Mouse (Mus musculus): ENCODE results near the gene R3hdml. TPM values are rescaled to one million over a fixed set of nuclear protein-coding genes. Genes with fewer than 3 reads are reported as not detected.

The R3hdml gene
- polyA plus RNA-seq, 1 experiment from 2014 or later: not detected

DNA sequence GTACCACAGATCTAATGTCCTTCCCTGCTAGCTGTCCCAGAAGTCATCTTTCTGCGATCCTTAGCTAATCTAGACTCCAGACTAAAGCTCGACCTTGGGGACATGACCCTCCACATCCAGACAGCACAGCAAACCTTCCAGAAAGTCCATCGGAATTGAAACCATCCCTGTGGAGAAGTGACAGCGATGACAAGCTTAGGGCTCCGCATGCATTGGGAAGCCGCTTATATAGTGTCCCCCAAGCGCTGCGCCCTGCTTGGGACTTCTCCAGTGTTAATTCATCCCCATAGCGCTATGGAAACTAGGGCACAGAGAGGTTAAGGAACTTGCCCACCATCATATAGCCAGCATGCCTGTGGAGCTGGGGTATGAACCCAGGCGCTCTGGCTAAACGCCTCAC lies 29.3 kb upstream of the R3hdml start:
- Histone ChIP-seq H3K4me3 (no peak overlapping the region), H3K9me3 (replicated peaks) (no peaks in the 10 kb centered on the region), H3K36me3 (peaks cover 5% of the 10 kb centered on the region), H3K27me3 (ENCODE audit: low read depth, poor library complexity, severe bottlenecking) (peaks cover 24% of the 10 kb centered on the region), H3K4me1 (no peaks in the 10 kb centered on the region), H3K27ac (no peak overlapping the region)
- no peak for DNase-seq (ENCODE audit: low spot score)
- 74% methylated on average over 11 of the region's 11 CpGs for WGBS

DNA sequence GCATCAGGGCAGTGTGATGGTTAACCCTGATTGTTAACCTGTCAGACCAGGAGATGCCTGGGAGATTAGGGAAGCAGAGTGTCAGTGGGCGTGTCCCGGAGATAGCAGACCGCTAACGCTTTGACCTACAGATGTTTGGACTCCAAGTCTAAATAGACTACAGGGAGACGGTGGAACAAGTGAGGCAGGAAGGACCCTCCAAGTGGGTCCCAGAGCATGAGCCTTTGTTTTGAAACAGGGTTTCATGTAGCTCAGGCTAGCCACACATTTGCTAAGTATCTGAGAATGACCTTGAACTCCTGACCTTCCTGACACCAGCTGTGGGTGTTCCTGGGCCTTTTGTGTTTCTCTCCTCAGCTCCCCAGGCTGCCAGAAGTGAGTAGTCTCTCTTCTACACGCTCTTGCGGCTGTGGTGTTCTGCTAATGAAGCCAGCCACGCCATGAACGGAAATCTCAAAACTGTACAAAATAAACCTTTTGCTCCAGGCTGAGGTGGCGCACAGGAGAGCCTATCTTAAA lies 28.8 kb upstream of the R3hdml start:
- no peak overlapping the region for H3K27ac ChIP-seq

DNA sequence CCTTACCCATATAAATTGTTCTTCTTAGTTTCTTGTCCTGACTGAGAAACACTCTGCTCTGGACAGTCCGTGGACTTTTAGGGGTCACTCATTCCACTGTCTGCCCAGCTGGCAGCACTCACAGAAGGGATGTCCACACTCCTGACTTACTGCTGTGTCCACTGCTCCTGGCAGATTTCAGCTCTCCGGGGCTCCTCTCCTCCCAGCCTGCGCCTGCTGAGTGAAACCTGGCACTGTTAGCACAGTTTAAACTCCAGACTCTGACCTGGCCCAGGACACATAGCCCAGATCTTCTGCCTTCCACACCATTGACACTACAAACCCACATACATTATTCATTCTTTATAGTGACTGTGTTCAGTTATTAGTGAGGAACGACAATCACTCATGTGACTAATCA lies 28.1 kb upstream of the R3hdml start:
- Histone ChIP-seq H3K4me3 (no peak overlapping the region), H3K36me3 (peaks cover 15% of the 10 kb centered on the region), H3K4me1 (no peaks in the 10 kb centered on the region), H3K27ac (no peak overlapping the region), H3K9me3 (replicated peaks) (no peaks in the 10 kb centered on the region), H3K27me3 (ENCODE audit: low read depth, poor library complexity, severe bottlenecking) (peaks cover 12% of the 10 kb centered on the region)
- WGBS: 79% methylated on average over 4 of the region's 4 CpGs
- DNase-seq (ENCODE audit: low spot score): no peak

More for the DNA sequence above, 28.8 kb upstream of the R3hdml start:
- Histone ChIP-seq H3K4me1 (no peaks in the 10 kb centered on the region), H3K36me3 (peaks cover 8% of the 10 kb centered on the region), H3K9me3 (replicated peaks) (no peaks in the 10 kb centered on the region), H3K27me3 (ENCODE audit: low read depth, poor library complexity, severe bottlenecking) (peaks cover 18% of the 10 kb centered on the region), H3K4me3 (no peak overlapping the region)
- 57% methylated on average over 10 of the region's 10 CpGs for WGBS
- DNase-seq (ENCODE audit: low spot score): no peak

DNA sequence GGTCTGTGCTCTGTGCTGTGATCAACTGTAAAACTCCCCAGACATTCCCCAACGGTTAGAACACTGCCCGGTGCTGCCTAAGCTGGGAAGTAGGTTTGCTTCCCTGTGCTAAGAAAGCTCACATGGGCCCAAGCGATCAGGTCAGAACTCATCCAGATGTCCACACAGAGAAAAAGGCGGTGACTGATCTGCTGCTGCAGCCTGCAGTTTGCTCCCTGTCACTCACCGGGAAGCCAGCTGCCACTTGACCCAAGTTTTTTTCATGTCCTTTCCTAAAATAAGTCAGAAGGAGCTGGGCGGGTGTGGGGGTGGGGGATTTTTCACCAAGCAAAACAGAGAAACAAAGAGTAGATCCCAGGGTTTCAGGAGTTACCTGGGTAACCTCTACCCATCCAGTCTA lies 27.6 kb upstream of the R3hdml start:
- Histone ChIP-seq H3K9me3 (replicated peaks) (no peaks in the 10 kb centered on the region), H3K27me3 (ENCODE audit: low read depth, poor library complexity, severe bottlenecking) (peaks cover 6% of the 10 kb centered on the region; the same call in 1 of the 2 replicates), H3K36me3 (peaks cover 21% of the 10 kb centered on the region), H3K4me1 (no peaks in the 10 kb centered on the region), H3K27ac (no peak overlapping the region), H3K4me3 (no peak overlapping the region)
- WGBS: 73% methylated on average over 6 of the region's 6 CpGs
- no peak for DNase-seq (ENCODE audit: low spot score)

DNA sequence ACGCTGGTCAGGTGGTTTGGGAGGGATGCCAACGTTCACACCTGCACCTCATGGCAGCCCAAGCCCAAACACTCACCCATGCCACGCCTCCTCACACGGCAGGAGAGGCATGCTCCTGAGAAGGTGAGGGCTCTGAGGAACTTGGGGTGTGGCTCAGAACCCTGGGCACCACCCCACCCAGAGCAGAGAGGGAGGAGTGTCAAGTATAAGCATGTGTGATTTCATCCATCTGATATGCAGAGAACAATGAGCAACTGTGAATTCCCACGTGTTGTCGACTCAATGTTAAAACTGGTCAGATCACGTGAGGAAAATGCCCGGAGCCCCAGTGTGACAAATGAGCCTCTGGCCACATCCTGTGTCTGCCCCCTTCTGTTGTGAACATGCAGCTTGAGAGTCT lies 25.3 kb upstream of the R3hdml start:
- H3K4me3 ChIP-seq: no peak overlapping the region
- DNase-seq (ENCODE audit: low spot score): no peak
- peaks cover 23% of the 10 kb centered on the region for H3K36me3 ChIP-seq
- H3K4me1 ChIP-seq: peaks cover 7% of the 10 kb centered on the region
- no peaks in the 10 kb centered on the region for H3K27me3 ChIP-seq (ENCODE audit: low read depth, poor library complexity, severe bottlenecking)
- no peak overlapping the region for H3K27ac ChIP-seq
- WGBS: 75% methylated on average over 8 of the region's 8 CpGs
- H3K9me3 ChIP-seq (replicated peaks): no peaks in the 10 kb centered on the region

DNA sequence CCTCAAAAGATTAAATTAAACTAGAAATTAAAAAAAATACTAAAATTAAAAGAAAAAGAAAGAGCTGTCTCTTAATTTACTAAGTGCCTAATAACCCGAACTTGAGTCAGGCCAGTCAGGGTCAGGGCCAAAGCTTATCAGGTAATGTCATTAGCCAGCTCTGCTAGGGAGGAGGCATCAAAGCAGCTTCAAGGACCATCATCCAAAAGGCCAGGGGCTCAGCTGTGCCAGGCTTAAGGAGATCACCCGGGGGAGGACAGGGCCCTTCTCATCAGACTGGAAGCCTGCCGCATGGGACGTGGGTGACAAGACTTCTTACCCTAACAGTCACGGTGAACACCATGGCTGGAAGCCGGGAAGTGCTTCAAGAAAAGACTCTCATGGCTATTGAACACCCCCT lies 24.5 kb upstream of the R3hdml start:
- no peak overlapping the region for H3K4me3 ChIP-seq
- peaks cover 12% of the 10 kb centered on the region for H3K4me1 ChIP-seq
- H3K27me3 ChIP-seq (ENCODE audit: low read depth, poor library complexity, severe bottlenecking): no peaks in the 10 kb centered on the region
- 87% methylated on average over 6 of the region's 6 CpGs for WGBS
- H3K9me3 ChIP-seq (replicated peaks): no peaks in the 10 kb centered on the region
- H3K27ac ChIP-seq: no peak overlapping the region
- H3K36me3 ChIP-seq: peaks cover 23% of the 10 kb centered on the region
- no peak for DNase-seq (ENCODE audit: low spot score)

DNA sequence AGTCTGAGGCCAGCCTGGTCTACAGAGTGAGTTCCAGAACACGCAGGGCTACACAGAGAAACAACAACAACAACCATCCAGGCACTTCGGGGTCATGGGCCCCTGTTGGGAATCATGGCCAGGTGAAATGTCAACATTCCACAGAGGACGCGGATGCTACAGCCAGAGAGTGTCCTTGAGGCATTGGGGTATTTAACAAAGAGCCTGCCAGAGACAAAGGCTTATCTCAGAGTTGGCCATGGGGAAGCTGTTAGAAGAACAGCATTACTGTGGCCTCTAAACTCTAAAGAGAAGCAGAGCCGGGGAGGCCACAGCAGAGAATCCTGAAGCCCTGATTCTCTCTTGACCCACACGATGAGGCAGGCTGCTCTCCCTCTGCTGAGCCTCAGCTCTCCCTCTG lies 23.3 kb upstream of the R3hdml start:
- DNase-seq (ENCODE audit: low spot score): no peak
- Histone ChIP-seq H3K4me3 (no peak overlapping the region), H3K27me3 (ENCODE audit: low read depth, poor library complexity, severe bottlenecking) (no peaks in the 10 kb centered on the region), H3K27ac (no peak overlapping the region), H3K9me3 (replicated peaks) (no peaks in the 10 kb centered on the region), H3K36me3 (peaks cover 23% of the 10 kb centered on the region), H3K4me1 (peaks cover 12% of the 10 kb centered on the region)
- 93% methylated on average over 6 of the region's 6 CpGs for WGBS

DNA sequence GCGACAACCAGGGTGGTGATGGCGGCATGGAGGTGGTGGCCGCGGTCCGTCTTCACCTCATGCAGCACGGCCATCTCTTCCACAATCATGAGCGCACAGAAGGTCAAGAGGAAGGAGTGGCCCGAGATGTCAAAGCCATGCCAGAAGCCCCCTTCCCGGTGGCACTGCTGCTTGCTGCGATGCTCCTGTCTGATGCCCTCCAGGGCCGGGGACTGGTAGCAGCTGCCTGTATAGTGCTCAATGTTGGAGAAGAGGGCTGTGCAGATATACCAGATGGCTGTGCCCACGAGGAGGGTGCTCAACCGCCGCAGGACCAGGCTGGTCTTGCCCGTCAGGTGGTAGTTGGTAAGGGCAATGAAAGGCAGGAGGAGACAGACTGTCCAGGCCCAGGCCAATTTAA lies 22.4 kb upstream of the R3hdml start:
- DNase-seq (ENCODE audit: low spot score): no peak
- Histone ChIP-seq H3K9me3 (replicated peaks) (no peaks in the 10 kb centered on the region), H3K4me1 (peaks cover 12% of the 10 kb centered on the region), H3K36me3 (peaks cover 23% of the 10 kb centered on the region), H3K4me3 (no peak overlapping the region), H3K27ac (no peak overlapping the region), H3K27me3 (ENCODE audit: low read depth, poor library complexity, severe bottlenecking) (no peaks in the 10 kb centered on the region)
- WGBS: 96% methylated on average over 15 of the region's 15 CpGs

DNA sequence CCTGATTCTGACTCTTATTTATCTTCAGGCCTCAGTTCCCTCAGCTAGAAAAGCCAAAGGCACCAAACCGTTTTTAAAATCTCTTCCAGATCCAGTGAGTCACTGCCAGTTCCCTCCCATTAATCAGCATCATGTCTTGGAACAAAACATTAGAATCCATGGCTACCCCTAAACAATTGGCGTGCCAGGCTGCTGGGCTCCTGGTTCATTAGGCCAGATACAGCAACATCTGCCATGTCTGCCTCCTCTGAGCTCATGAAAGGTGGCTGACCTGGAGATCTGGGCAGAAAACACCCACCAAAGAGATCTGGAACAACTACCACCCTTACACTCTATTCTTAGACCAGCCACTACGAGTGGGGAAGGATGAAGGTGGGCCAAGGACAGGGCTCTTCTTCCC lies 21.0 kb upstream of the R3hdml start:
- Histone ChIP-seq H3K4me1 (peaks cover 12% of the 10 kb centered on the region), H3K27me3 (ENCODE audit: low read depth, poor library complexity, severe bottlenecking) (no peaks in the 10 kb centered on the region), H3K9me3 (replicated peaks) (no peaks in the 10 kb centered on the region), H3K4me3 (peak overlapping the region; percentile 92; the same call in 1 of the 2 replicates), H3K36me3 (peaks cover 23% of the 10 kb centered on the region), H3K27ac (no peak overlapping the region)
- 73% methylated on average over 3 of the region's 3 CpGs for WGBS
- no peak for DNase-seq (ENCODE audit: low spot score)

DNA sequence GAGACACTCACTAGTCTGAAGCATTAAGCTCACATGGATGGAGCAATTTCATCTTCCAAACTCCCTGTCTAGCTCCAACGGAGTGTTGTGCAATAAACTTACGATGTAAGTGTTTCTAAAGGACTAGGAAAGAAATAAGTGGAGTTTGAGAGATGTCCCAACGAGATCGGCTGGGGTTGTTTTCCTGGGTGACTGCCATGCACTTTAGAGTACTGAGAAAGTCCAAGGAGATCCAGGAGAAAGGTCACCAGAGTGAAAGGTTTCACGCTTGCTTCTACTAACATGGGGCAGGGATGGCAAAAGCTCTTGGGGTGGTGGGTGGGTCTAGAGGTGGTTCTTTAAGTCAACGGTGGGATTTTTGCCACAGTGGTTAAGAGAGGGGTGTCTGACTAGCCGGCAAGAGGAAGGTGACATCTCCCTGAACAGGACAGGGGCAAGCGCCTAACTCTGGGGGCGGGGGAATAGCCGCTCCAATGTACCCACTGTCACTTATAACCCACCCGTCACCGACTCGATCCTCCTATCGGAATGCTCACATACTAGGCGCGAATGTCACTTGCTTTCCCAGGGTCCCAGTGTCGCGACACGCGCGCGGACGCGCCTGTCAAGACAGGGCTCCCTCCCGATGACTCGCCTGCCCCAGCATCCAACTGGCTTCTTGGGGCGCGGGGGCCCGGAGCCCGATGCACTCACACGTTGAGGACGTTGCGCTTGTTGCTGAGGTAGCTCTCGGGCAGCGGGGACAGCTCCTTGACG lies 20.2 kb upstream of the R3hdml start:
- WGBS: 6% methylated on average over 36 of the region's 36 CpGs
- Histone ChIP-seq H3K4me1 (peaks cover 12% of the 10 kb centered on the region), H3K9me3 (replicated peaks) (no peaks in the 10 kb centered on the region), H3K27me3 (ENCODE audit: low read depth, poor library complexity, severe bottlenecking) (no peaks in the 10 kb centered on the region), H3K4me3 (peak overlapping the region; percentile 92), H3K27ac (peak overlapping the region; percentile 88), H3K36me3 (peaks cover 23% of the 10 kb centered on the region)
- DNase-seq (ENCODE audit: low spot score): no peak

DNA sequence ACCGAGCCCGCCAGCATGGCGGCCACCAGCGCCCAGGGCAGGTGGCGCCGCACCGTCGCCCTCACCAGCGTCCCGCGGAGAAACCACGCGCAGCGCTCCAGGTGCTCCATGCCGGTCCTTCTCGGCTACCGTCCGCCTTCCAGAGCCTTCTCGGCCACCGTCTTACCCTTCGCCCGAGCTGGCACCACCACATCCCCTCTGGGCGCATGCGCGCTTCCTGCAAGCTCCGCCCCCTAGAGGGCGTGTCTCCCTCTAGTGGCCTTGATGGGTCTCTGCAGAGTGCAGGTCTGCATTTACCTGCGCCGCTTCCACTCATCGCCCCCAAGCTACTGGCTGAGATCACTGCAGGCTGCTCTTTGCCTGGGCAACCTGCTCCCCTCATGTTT lies 19.7 kb upstream of the R3hdml start, which contains the start of gene Fitm2:
Fitm2 (minus strand) TSS at position 164 of the 386 bp plus-strand sequence.
- WGBS: 0% methylated on average over 30 of the region's 30 CpGs
- Histone ChIP-seq H3K4me3 (peak within 1 kb of the TSS; percentile 92), H3K27me3 (ENCODE audit: low read depth, poor library complexity, severe bottlenecking) (no peaks in the 10 kb centered on the region), H3K9me3 (replicated peaks) (no peaks in the 10 kb centered on the region), H3K27ac (peak within 1 kb of the TSS; percentile 88), H3K4me1 (peaks cover 12% of the 10 kb centered on the region), H3K36me3 (peaks cover 21% of the 10 kb centered on the region)
- DNase-seq (ENCODE audit: low spot score): peak; percentile 98

DNA sequence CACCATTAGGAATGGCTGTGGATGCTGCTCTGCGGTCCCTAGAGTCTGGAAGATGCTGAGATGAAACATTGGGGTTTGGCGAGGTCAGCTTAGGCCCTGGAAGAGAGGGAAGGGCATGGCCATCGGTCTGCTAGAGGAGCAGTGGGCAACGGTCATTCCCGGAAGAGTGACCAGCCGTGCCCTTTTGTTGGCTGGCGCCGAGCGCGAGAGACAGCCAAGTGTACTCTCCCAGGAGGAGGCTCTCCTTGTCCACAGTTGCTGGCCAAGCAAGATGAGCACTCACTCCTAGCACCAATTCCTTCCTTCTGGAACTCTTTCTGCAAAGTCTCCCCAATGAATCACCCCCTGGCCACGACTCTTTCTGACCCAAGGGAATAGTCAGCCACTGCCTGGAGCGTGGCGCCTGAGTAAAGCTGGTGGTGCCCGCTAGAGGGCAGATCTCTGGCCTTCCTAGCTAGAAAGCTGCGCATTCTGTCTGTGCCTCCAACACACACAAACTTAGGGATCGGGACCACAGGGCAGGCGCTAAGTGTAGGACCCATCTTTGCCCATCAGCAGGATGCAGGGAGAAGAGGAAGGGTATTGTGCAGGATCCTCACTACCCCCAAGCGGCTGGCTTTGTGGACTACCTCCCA lies 11.8 kb upstream of the R3hdml start:
- peak; percentile 45 for DNase-seq (ENCODE audit: low spot score)
- Histone ChIP-seq H3K4me3 (no peak overlapping the region), H3K4me1 (peaks cover 16% of the 10 kb centered on the region), H3K36me3 (no peaks in the 10 kb centered on the region), H3K9me3 (replicated peaks) (no peaks in the 10 kb centered on the region), H3K27ac (no peak overlapping the region), H3K27me3 (ENCODE audit: low read depth, poor library complexity, severe bottlenecking) (peaks cover 37% of the 10 kb centered on the region)
- 51% methylated on average over 18 of the region's 18 CpGs for WGBS

DNA sequence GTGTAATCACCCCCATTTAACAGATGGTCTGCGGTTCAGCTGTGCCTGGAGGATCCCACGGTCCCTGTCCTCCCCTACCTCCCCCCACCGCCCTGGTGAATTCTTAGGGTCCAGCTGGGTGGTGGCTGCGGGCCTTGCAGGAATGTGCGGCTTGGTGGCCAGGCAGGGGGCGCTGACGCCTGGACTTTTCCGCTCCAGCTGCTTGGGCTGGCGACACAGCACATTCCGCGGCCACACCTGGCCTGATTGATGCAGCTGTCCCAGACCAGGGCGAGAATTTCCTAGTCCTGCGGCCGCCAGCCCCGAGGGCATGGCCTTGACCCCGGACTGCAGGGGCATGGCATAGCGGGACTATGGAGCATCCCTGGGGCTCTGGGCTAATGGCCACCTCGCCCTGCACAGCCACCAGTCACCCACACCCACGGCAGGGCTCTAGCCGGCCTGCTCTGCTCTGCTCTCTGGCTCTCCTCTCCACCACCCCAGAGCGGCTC lies 10.5 kb upstream of the R3hdml start:
- peaks cover 16% of the 10 kb centered on the region for H3K4me1 ChIP-seq
- DNase-seq (ENCODE audit: low spot score): peak; percentile 73
- H3K27me3 ChIP-seq (ENCODE audit: low read depth, poor library complexity, severe bottlenecking): peaks cover 37% of the 10 kb centered on the region
- H3K4me3 ChIP-seq: peak overlapping the region; percentile 40
- WGBS: 1% methylated on average over 21 of the region's 21 CpGs
- 0 out of 2 replicates have a peak overlapping the region, but pooled peaks have one; percentile 20 for H3K27ac ChIP-seq
- H3K36me3 ChIP-seq: no peaks in the 10 kb centered on the region
- H3K9me3 ChIP-seq (replicated peaks): no peaks in the 10 kb centered on the region

Data from limb, embryonic 10.5 days (tissue).